Mouse (Mus musculus): Measurements from ENCODE around the gene D630003M21Rik. TPM values are rescaled to one million over a fixed set of nuclear protein-coding genes. Genes with fewer than 3 reads are reported as not detected.

Gene D630003M21Rik
- polyA plus RNA-seq, 1 experiment from 2014 or later, result 2.6 TPM

DNA sequence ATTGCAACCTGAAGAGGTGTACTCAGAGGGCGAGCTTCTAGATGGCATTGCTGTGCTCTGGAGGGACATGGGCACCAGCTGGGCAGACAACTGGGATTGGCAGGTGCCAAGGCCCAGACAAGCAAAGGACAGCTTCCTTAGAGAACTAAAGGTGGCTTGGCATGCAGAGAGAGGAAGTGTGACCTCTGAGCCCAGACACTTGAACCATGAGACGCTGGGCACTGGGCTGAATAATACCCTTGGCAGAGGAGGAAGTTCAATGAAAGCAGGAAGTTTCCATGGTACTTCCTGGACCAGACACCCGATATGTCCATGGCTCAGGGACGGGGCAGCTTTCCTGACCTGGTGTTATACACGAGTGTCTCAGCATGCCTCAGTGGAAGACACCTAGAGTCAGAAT lies 54.6 kb downstream of the D630003M21Rik start:
- H3K4me2 ChIP-seq, result no peak overlapping the region
- no peak overlapping the region for H3K27ac ChIP-seq (replicated peaks)
- H3K27me3 ChIP-seq, result no peaks in the 10 kb centered on the region
- no peak overlapping the region for H3K4me3 ChIP-seq
- H3K9ac ChIP-seq, result no peak overlapping the region
- H3K9me3 ChIP-seq, result no peaks in the 10 kb centered on the region
- peaks cover 25% of the 10 kb centered on the region for H3K4me1 ChIP-seq (replicated peaks)
- ATAC-seq (ENCODE audit: low read depth), result no peak
- no peaks in the 10 kb centered on the region for H3K36me3 ChIP-seq
- 90% methylated on average over 5 of the region's 5 CpGs for WGBS

- H3K27ac ChIP-seq (replicated peaks), result no peak overlapping the region
- no peaks in the 10 kb centered on the region for H3K36me3 ChIP-seq
- 95% methylated on average over 2 of the region's 2 CpGs for WGBS
- H3K27me3 ChIP-seq, result no peaks in the 10 kb centered on the region
- H3K4me3 ChIP-seq, result no peak overlapping the region
- H3K4me1 ChIP-seq (replicated peaks), result peaks cover 11% of the 10 kb centered on the region
- H3K9me3 ChIP-seq, result no peaks in the 10 kb centered on the region
- no peak overlapping the region for H3K9ac ChIP-seq
- ATAC-seq (ENCODE audit: low read depth), result no peak
- no peak overlapping the region for H3K4me2 ChIP-seq
Measured at GRCm38 (mm10) chr2:158170394-158170793, 58.6 kb downstream of the D630003M21Rik start.

- no peaks in the 10 kb centered on the region for H3K36me3 ChIP-seq
- no peaks in the 10 kb centered on the region for H3K27me3 ChIP-seq
- 92% methylated on average over 7 of the region's 7 CpGs for WGBS
- ATAC-seq (ENCODE audit: low read depth), result no peak
- H3K9ac ChIP-seq, result no peak overlapping the region
- H3K9me3 ChIP-seq, result no peaks in the 10 kb centered on the region
- no peak overlapping the region for H3K4me2 ChIP-seq
- no peak overlapping the region for H3K27ac ChIP-seq (replicated peaks)
- no peak overlapping the region for H3K4me3 ChIP-seq
- H3K4me1 ChIP-seq (replicated peaks), result peaks cover 11% of the 10 kb centered on the region
Measured at GRCm38 (mm10) chr2:158169771-158170170, 59.3 kb downstream of the D630003M21Rik start.

- no peak for ATAC-seq (ENCODE audit: low read depth)
- no peaks in the 10 kb centered on the region for H3K9me3 ChIP-seq
- H3K27me3 ChIP-seq, result no peaks in the 10 kb centered on the region
- no peaks in the 10 kb centered on the region for H3K36me3 ChIP-seq
- no peak overlapping the region for H3K9ac ChIP-seq
- peaks cover 11% of the 10 kb centered on the region for H3K4me1 ChIP-seq (replicated peaks)
- WGBS, result 85% methylated on average over 6 of the region's 6 CpGs
- H3K27ac ChIP-seq (replicated peaks), result no peak overlapping the region
- no peak overlapping the region for H3K4me3 ChIP-seq
- no peak overlapping the region for H3K4me2 ChIP-seq
Measured at GRCm38 (mm10) chr2:158169351-158169750, 59.7 kb downstream of the D630003M21Rik start.

DNA sequence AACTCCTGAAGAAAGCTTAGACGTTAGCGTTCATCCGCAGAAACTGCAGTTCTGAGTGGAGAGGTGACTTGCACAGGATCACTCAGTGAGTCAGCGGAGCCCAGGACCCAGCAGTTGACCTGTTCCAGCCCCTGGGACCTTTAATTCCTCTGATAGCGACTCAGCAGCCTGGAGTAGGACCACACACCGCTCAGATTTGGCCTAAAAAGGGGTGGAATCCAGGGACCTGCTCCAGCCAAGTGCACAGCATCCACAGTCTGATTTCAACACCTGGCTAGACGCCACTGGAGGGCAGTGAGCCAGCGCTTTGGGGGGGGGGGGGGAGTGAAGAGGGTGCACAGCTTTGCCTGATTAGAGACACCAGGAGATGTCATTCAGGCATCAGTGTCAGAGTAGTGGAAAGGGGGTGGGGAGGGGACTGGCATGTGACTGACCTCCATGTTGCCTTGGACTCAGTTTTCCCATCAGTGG lies 60.2 kb downstream of the D630003M21Rik start:
- Histone ChIP-seq H3K9ac (no peak overlapping the region), H3K4me2 (no peak overlapping the region), H3K27ac (replicated peaks) (no peak overlapping the region), H3K27me3 (no peaks in the 10 kb centered on the region), H3K4me3 (no peak overlapping the region), H3K36me3 (no peaks in the 10 kb centered on the region), H3K4me1 (replicated peaks) (peaks cover 11% of the 10 kb centered on the region), H3K9me3 (no peaks in the 10 kb centered on the region)
- no peak for ATAC-seq (ENCODE audit: low read depth)
- 76% methylated on average over 8 of the region's 8 CpGs for WGBS

DNA sequence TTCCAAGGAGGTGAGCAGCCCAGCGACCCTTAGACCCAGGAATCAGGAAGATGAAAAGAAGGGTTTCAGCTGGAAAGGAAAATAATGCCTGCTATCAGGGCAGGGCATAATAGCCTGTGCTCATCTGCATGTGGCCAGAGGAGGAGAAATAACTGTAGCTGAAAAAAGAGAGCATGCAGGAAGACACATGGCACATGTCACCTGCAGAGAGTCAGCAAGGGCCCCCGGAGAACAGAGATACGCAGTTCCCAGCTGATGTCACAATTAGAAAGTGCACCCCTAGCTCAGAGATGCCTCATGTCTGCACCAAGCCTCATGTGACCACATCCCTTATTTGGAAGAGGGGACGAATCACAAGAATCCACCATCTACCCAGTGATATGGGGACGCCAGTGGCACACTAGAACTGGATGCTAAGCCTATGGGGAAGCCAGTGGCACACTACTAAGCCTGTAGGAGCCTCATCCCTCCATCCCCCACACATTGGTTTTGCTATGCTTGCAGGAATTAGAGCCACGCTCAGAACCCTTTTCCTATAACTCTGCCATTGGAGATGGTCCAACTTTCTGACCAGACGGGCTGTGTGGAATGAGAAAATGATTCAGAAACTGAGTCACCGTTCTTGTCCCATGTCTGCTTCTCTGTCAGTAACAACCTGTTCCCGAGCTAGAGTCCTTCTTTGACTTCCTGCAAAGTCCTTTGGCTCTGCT lies 61.4 kb downstream of the D630003M21Rik start:
- WGBS, result 66% methylated on average over 9 of the region's 9 CpGs
- Histone ChIP-seq H3K4me3 (no peak overlapping the region), H3K27ac (replicated peaks) (no peak overlapping the region), H3K9me3 (no peaks in the 10 kb centered on the region), H3K4me1 (replicated peaks) (peaks cover 11% of the 10 kb centered on the region), H3K4me2 (no peak overlapping the region), H3K9ac (no peak overlapping the region), H3K36me3 (no peaks in the 10 kb centered on the region), H3K27me3 (no peaks in the 10 kb centered on the region)
- no peak for ATAC-seq (ENCODE audit: low read depth)

DNA sequence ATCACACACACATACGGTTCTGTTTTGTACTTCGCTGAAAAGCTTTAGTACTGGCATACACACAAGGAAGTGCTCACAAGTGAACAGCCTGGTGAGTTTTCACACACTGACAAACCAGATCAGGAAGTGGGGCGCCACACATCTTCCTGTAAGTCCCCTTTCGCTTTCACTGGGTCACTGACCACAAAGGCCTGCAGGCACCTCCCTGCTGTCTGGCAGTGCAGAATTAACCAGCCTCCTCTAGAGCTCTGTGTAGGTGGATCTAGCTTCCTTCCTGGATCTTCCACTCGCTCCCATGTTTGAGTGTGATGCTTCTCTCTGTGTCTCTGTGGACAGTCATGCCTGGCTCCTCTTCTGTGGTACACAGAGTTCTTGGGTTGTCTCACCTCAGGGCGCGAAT lies 62.4 kb downstream of the D630003M21Rik start:
- no peaks in the 10 kb centered on the region for H3K27me3 ChIP-seq
- ATAC-seq (ENCODE audit: low read depth), result no peak
- H3K27ac ChIP-seq (replicated peaks), result no peak overlapping the region
- 82% methylated on average over 7 of the region's 7 CpGs for WGBS
- H3K4me2 ChIP-seq, result no peak overlapping the region
- no peaks in the 10 kb centered on the region for H3K36me3 ChIP-seq
- H3K4me3 ChIP-seq, result no peak overlapping the region
- no peaks in the 10 kb centered on the region for H3K9me3 ChIP-seq
- no peak overlapping the region for H3K9ac ChIP-seq
- peaks cover 11% of the 10 kb centered on the region for H3K4me1 ChIP-seq (replicated peaks)

- no peak for ATAC-seq (ENCODE audit: low read depth)
- Histone ChIP-seq H3K9ac (no peak overlapping the region), H3K36me3 (no peaks in the 10 kb centered on the region), H3K4me3 (no peak overlapping the region), H3K27ac (replicated peaks) (no peak overlapping the region), H3K9me3 (no peaks in the 10 kb centered on the region), H3K4me2 (no peak overlapping the region), H3K27me3 (no peaks in the 10 kb centered on the region), H3K4me1 (replicated peaks) (peaks cover 11% of the 10 kb centered on the region)
- 70% methylated on average over 4 of the region's 4 CpGs for WGBS
Measured at GRCm38 (mm10) chr2:158165776-158166175, 63.2 kb downstream of the D630003M21Rik start.

- no peaks in the 10 kb centered on the region for H3K27me3 ChIP-seq
- H3K4me1 ChIP-seq (replicated peaks), result peaks cover 13% of the 10 kb centered on the region
- no peak overlapping the region for H3K4me2 ChIP-seq
- 75% methylated on average over 6 of the region's 6 CpGs for WGBS
- no peaks in the 10 kb centered on the region for H3K36me3 ChIP-seq
- no peak for ATAC-seq (ENCODE audit: low read depth)
- H3K9me3 ChIP-seq, result no peaks in the 10 kb centered on the region
- no peak overlapping the region for H3K27ac ChIP-seq (replicated peaks)
- H3K9ac ChIP-seq, result peak overlapping the region; percentile 17; the same call in 1 of the 2 replicates
- H3K4me3 ChIP-seq, result no peak overlapping the region
Measured at GRCm38 (mm10) chr2:158163034-158163433, 66.0 kb downstream of the D630003M21Rik start.

DNA sequence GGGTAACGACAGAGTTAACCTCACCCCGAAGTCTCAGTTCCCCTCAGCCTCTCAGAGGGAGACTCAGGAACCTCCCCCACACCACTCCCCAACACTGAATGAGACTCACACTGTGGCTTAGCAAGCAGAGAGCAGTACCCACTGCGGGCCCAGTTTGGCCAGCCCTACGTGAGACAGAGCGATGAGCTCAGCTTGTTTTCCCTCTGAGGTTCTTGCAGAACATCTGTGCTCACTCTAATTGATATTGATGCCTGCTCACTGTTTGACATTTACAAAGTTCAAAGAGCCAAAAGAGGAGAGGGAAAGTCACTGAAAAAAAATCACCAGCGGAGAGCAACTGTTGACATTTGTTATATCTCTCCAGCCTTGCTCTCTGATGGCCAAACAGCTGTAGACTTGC lies 67.3 kb downstream of the D630003M21Rik start:
- H3K4me3 ChIP-seq, result no peak overlapping the region
- ATAC-seq (ENCODE audit: low read depth), result no peak
- no peaks in the 10 kb centered on the region for H3K36me3 ChIP-seq
- no peak overlapping the region for H3K4me2 ChIP-seq
- no peaks in the 10 kb centered on the region for H3K27me3 ChIP-seq
- no peak overlapping the region for H3K27ac ChIP-seq (replicated peaks)
- H3K9me3 ChIP-seq, result no peaks in the 10 kb centered on the region
- 0 out of 2 replicates have a peak, but pooled peaks cover 6% of the 10 kb centered on the region for H3K4me1 ChIP-seq (replicated peaks)
- no peak overlapping the region for H3K9ac ChIP-seq
- 84% methylated on average over 6 of the region's 6 CpGs for WGBS

DNA sequence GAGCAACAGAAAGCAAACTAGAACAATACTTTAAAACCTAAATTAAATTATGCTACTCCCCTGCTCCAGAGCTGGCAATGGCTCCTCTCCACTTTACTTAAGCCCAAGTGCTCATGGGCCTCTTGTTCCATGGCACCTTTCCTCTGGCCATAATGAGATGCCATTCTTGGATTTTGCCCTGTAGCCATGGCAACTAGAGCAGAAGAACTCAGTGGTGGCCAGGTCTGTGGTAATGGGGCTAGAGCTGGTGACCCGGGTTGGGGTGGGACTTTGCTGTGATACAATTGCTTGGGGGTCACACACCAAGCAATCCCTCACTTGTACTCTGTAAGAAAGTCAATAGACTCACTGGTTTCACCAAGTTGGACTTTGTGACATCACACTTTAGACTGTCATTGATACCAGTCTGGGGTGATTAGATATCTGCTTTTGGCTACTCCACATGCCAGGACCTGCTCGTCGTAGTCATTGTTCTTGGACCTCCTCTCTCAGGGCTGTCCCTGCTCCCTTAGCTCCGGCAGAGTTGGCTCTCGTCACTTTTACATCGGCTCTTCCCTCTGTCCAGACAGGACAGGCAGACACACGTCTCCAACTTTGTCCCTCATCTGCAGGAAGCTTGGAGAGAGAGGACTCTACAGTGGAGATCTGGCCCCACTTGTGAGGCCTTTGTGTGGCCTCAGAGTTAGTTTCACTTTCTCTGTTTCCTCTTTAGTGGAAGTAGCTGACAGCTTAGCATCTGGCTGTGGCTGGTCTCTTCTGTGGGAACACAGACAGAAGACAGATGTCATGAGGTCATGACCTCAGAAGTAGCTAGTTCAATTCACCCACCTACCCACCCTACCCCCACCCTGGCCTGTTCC lies 69.4 kb downstream of the D630003M21Rik start:
- Histone ChIP-seq H3K4me3 (no peak overlapping the region), H3K9ac (no peak overlapping the region), H3K36me3 (no peaks in the 10 kb centered on the region), H3K4me2 (no peak overlapping the region), H3K4me1 (replicated peaks) (peaks cover 9% of the 10 kb centered on the region), H3K9me3 (no peaks in the 10 kb centered on the region), H3K27me3 (no peaks in the 10 kb centered on the region), H3K27ac (replicated peaks) (no peak overlapping the region)
- ATAC-seq (ENCODE audit: low read depth), result no peak
- WGBS, result 44% methylated on average over 7 of the region's 7 CpGs

GRCm38 (mm10) chr2:158157654-158158053 lies 71.4 kb downstream of the D630003M21Rik start:
- H3K9ac ChIP-seq, result no peak overlapping the region
- no peak for ATAC-seq (ENCODE audit: low read depth)
- H3K27me3 ChIP-seq, result no peaks in the 10 kb centered on the region
- no peaks in the 10 kb centered on the region for H3K9me3 ChIP-seq
- H3K4me2 ChIP-seq, result no peak overlapping the region
- 54% methylated on average over 8 of the region's 8 CpGs for WGBS
- H3K36me3 ChIP-seq, result no peaks in the 10 kb centered on the region
- peaks cover 26% of the 10 kb centered on the region for H3K4me1 ChIP-seq (replicated peaks)
- no peak overlapping the region for H3K27ac ChIP-seq (replicated peaks)
- no peak overlapping the region for H3K4me3 ChIP-seq
